Mouse (Mus musculus) kidney, adult 2 months (tissue): Measurements from ENCODE around the gene Sp7. TPM values are rescaled to one million over a fixed set of nuclear protein-coding genes. Genes with fewer than 3 reads are reported as not detected.
A peak's percentile ranks its signal among the peaks of the same experiment; 100 is the strongest.

Experiments
- DNase-seq: peaks from one replicate; pipeline ENCODE4 v3.0.0; 2021
- H3K27ac ChIP-seq: fragments of 200-500 bp; 2 replicates; pipeline ENCODE4 v1.5.1; 2012; ENCODE audit warnings: low read depth, low read length, control low read depth, inconsistent platforms; ENCODE audit not compliant: insufficient read depth
- H3K27me3 ChIP-seq: fragments of 200-500 bp; replicated peaks from 2 replicates; pipeline ENCODE4 v1.6.1; 2012; ENCODE audit warnings: mild to moderate bottlenecking, moderate library complexity, low read length, inconsistent platforms; ENCODE audit not compliant: control insufficient read depth, insufficient read depth
- H3K36me3 ChIP-seq: fragments of 200-500 bp; 2 replicates; pipeline ENCODE4 v1.6.1; 2012; ENCODE audit warnings: mild to moderate bottlenecking, moderate library complexity, low read length, inconsistent platforms; ENCODE audit not compliant: control insufficient read depth, insufficient read depth
- H3K4me1 ChIP-seq: fragments of 200-500 bp; 2 replicates; pipeline ENCODE4 v1.6.1; 2011; ENCODE audit warnings: low read length; ENCODE audit not compliant: control insufficient read depth, insufficient read depth
- H3K4me3 ChIP-seq: fragments of 200-500 bp; 2 replicates; pipeline ENCODE4 v1.5.1; 2011; ENCODE audit warnings: mild to moderate bottlenecking, low read depth, low read length, control low read depth; ENCODE audit not compliant: insufficient read depth
- CTCF ChIP-seq: fragments of 200-500 bp; conservative IDR thresholded peaks from 2 replicates; pipeline ENCODE4 v1.5.1; 2011; ENCODE audit warnings: low read depth, mild to moderate bottlenecking, control low read depth, low read length, moderate library complexity, mixed read lengths; ENCODE audit not compliant: insufficient read depth, insufficient read length
- POLR2A ChIP-seq: fragments of 200-500 bp; IDR thresholded peaks from one replicate; pipeline ENCODE4 v1.6.1; 2011; ENCODE audit warnings: low read depth, low read length, control low read depth
- WGBS: fragments of 180-500 bp; shearing (Covaris S2); methylation state at CpG from one replicate; pipeline ENCODE4 v1.1.7; 2018; 5-methylcytosine and 5-hydroxymethylcytosine counted together
- polyA plus RNA-seq: library from polyadenylated mRNA; depleted of rRNA; stranded (reverse); fragments of >200 nt; gene quantifications from 2 replicates; pipeline ENCODE4 v1.2.3, GENCODE M21; 2012; rRNA removed

Gene Sp7
- polyA plus RNA-seq, 1 experiment: 0.06 TPM

DNA sequence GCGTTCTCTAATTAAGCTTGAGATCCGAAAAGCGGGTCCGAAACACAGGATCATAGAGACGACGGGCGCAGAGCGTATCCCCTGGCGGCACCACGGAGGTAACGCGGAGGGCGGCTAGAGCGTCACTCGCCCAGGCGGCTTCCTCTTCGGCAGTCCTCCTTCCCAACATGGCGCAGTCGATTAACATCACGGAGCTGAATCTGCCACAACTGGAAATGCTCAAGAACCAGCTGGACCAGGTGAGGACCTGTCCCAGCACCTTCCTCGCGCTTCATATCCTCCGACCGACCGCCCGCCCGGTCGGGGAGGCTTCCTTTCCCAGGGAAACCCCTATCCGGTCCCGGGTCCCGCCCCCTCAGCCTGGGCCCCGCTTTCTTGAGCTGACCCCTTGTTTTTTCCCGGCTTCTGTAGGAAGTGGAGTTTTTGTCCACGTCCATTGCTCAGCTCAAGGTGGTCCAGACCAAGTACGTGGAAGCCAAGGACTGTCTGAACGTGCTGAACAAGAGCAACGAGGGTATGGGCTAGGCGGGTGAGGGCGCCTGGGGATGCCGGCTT is 40.9 kb downstream of the Sp7 start, which contains the start of gene Pfdn5:
Gene Pfdn5, plus strand, starts transcription at position 95 of the 555 bp plus-strand sequence.
- peak within 1 kb of the TSS; percentile 100 for H3K4me3 ChIP-seq
- no peaks in the 10 kb centered on the region for H3K27me3 ChIP-seq
- under 1% methylated on average over 40 of the region's 40 CpGs for WGBS
- peak within 1 kb of the TSS; percentile 97 for H3K27ac ChIP-seq
- no peaks in the 10 kb centered on the region for H3K36me3 ChIP-seq
- peak; percentile 91 for DNase-seq
- peaks cover 6% of the 10 kb centered on the region; the same call in 1 of the 2 replicates for H3K4me1 ChIP-seq
- TF ChIP-seq POLR2A (peak; percentile 15), CTCF (peak; percentile 50)

DNA sequence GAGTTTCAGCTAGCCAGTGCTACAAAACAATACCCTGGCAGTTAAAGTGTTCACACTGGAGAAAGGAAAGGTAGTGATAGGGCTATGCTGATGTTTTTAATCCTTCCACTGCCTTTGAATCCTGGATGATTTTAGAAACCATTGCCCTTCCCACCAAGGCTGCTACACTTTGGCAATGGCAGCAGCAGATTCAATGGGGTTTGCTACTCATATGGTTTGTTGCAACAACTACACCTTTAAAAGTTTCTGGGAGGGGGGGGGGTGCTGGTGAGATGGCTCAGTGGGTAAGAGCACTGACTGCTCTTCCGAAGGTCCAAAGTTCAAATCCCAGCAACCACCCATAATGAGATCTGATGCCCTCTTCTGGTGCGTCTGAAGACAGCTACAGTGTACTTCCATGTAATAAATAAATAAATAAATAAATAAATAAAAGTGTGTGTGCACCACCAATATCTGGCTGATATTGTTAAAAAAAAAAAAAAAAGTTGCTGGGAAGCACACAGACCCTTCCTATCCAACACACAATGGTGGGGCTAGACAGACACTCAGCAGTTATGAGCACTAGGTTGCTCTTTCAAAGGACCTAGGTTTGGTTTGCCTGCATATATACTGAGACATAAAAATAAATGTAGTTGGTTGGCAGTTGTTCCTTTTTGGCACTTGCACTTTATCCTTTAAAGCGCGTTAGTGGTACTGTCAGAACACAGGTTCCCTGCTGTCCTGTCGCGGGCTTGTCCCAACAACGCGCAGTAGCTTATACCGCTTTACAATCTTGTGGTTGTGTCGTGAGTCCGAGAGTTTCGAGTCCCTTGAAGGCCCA is 42.1 kb downstream of the Sp7 start:
- Histone ChIP-seq H3K4me3 (peak overlapping the region; percentile 22; the same call in 1 of the 2 replicates), H3K4me1 (peaks cover 6% of the 10 kb centered on the region; the same call in 1 of the 2 replicates), H3K36me3 (no peaks in the 10 kb centered on the region), H3K27ac (no peak overlapping the region), H3K27me3 (no peaks in the 10 kb centered on the region)
- WGBS: 77% methylated on average over 12 of the region's 12 CpGs
- DNase-seq: peak; percentile 69
- TF ChIP-seq CTCF (no peak), POLR2A (no peak)

DNA sequence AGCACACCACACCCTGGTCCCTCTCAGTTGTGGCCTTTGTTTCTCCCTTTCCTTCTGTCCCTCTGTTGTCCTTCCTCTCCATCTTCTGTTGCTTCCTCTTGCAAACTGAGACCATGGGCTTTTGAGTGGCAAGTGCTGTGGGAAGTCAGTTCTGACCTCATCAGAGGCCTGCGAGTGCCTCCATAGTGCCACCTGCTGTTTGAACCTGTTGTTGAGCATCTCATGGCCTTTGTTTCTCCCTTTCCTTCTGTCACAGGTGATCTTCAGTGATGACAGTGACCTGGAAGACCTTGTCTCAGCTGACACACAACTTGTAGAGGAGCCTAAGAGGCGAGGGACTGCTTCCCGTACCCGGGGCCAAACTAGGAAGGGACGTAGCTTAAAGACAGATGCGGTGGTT is 50.7 kb downstream of the Sp7 start:
- H3K4me3 ChIP-seq: no peak overlapping the region
- no peaks in the 10 kb centered on the region for H3K27me3 ChIP-seq
- WGBS: 80% methylated on average over 6 of the region's 6 CpGs
- H3K27ac ChIP-seq: no peak overlapping the region
- peak; percentile 75 for DNase-seq
- peak; percentile 94 for TF ChIP-seq CTCF
- TF ChIP-seq POLR2A: no peak
- no peaks in the 10 kb centered on the region for H3K36me3 ChIP-seq
- H3K4me1 ChIP-seq: no peaks in the 10 kb centered on the region

DNA sequence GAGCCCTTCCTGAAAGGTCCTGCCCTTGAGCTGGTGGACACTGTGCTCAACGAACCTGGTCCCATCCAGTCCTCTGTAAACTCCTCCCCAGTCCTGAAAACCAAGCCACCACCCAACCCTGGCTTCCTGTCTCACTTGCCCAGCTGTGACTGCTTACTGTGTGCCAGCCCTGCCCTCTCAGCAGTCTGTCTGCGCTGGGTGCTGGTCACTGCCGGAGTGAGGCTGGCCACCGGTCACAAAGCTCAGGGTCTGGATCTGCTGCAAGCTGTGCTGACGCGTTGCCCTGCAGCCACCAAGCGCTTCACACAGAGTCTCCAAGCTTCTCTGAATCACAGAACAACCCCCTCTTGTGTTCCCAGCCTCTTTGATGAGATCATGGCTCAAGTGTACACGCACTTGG is 51.7 kb downstream of the Sp7 start:
- Histone ChIP-seq H3K4me1 (no peaks in the 10 kb centered on the region), H3K36me3 (no peaks in the 10 kb centered on the region), H3K27ac (no peak overlapping the region), H3K4me3 (no peak overlapping the region), H3K27me3 (no peaks in the 10 kb centered on the region)
- TF ChIP-seq POLR2A: no peak
- no peak for TF ChIP-seq CTCF
- 85% methylated on average over 8 of the region's 8 CpGs for WGBS
- DNase-seq: peak; percentile 12

DNA sequence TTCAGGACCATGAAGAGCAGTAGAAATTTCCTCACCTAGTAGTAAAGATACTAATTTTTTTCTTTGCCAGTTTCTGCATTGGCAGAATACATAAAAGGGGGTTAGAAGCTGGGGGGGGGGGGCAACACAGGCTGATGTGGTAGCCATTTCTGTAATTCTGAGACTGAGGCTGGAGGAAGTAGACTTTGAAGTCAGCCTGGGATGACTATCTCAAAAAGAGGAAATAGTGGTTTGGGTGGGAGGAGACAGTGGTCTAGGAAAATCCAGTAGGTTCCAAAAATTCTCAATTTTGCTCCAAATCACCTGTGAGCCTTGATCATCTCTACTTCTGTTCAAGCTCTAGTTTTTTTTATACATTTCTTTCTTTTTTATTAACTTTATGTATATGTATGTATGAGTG is 55.5 kb downstream of the Sp7 start:
- H3K36me3 ChIP-seq: no peaks in the 10 kb centered on the region
- H3K4me1 ChIP-seq: no peaks in the 10 kb centered on the region
- no peak overlapping the region for H3K4me3 ChIP-seq
- TF ChIP-seq POLR2A (no peak), CTCF (no peak)
- no peaks in the 10 kb centered on the region for H3K27me3 ChIP-seq
- no peak for DNase-seq
- no peak overlapping the region for H3K27ac ChIP-seq

DNA sequence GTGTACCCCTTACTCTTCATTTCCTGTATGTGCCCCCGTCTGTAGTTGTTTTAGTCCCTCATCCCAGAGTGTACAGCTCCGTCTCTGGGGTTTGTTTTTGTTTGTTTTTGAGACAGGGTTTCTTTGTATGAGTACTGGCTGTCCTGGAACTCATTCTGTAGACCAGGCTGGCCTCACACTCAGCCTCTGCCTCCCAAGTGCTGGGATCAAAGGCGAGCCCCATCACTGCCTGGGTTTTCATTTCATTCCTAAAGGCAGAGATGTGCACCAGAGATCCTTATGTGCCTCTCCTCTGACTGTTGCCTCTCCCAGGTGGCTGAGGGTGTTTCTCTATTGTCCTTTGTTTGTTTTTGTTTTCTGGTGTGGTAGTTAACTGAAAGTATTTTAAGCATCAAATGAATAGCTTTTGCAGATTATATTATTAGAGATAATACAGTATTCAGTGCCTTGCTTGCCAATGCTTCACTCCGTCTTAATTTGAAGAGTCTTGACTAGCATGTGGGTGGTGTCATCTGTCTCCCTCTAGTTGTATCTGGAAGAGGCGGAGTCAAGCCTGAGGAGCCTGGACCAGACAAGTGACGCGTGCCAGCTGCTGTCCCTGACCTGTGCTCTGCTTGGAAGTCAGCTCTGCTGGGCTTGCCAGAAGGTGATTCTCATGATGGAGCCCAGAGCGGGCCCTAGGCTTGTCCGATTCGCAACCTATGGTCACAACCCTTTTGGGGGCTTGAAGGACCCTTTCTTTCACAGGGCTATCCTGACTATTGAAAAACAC is 56.7 kb downstream of the Sp7 start:
- TF ChIP-seq CTCF (no peak), POLR2A (no peak)
- DNase-seq: peak; percentile 69
- no peaks in the 10 kb centered on the region for H3K4me1 ChIP-seq
- no peaks in the 10 kb centered on the region for H3K36me3 ChIP-seq
- H3K4me3 ChIP-seq: no peak overlapping the region
- no peaks in the 10 kb centered on the region for H3K27me3 ChIP-seq
- 68% methylated on average over 10 of the region's 10 CpGs for WGBS
- H3K27ac ChIP-seq: no peak overlapping the region

DNA sequence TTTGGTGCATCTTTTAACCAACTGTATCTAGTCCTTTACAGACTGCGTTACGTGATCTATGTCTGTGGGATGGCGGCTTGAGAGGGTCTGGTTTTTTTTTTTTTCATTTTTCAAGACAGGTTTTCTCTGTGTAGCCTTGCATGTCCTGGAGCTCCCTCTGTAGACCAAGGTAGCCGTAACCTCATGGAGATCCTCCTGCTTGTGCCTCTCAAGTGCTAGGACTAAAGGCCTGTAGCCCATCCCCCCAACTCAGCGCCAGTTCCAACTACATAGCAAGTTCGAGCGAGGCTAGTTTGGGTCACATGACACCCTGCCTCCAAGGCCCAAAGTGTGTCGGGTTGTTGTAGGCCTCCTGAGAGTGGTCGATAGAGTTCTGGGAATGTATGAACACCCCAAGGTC is 58.3 kb downstream of the Sp7 start:
- Histone ChIP-seq H3K27me3 (no peaks in the 10 kb centered on the region), H3K36me3 (no peaks in the 10 kb centered on the region), H3K27ac (no peak overlapping the region), H3K4me3 (no peak overlapping the region), H3K4me1 (no peaks in the 10 kb centered on the region)
- 85% methylated on average over 9 of the region's 9 CpGs for WGBS
- TF ChIP-seq CTCF (no peak), POLR2A (no peak)
- no peak for DNase-seq

Other genes with a start within 250 kb of the Sp7 start
- gene Spryd3, start 230.9 kb downstream of the Sp7 start, polyA plus RNA-seq: 29.7 and 30.1 TPM in 2 replicates
- gene Igfbp6, start 222.8 kb downstream of the Sp7 start, polyA plus RNA-seq: 18.5 and 26.8 TPM in 2 replicates
- gene Soat2, start 216.7 kb downstream of the Sp7 start, polyA plus RNA-seq: 1.1 and 1.2 TPM in 2 replicates
- gene Zfp740, start 163.9 kb downstream of the Sp7 start, polyA plus RNA-seq: 29.1 and 30.3 TPM in 2 replicates
- 216 and 255 TPM in 2 replicates for gene Csad, start 162.5 kb downstream of the Sp7 start, polyA plus RNA-seq
- 2.7 and 11.1 TPM in 2 replicates for gene Itgb7, start 135.2 kb downstream of the Sp7 start, polyA plus RNA-seq
- gene Rarg, start 109.7 kb downstream of the Sp7 start, polyA plus RNA-seq: 21.2 and 25.6 TPM in 2 replicates
- gene Gm9918, start 96.6 kb downstream of the Sp7 start, polyA plus RNA-seq: 0.41 TPM in 2 replicates
- 66.5 and 72.1 TPM in 2 replicates for gene Mfsd5, start 87.7 kb downstream of the Sp7 start, polyA plus RNA-seq
- 0.45 and 0.53 TPM in 2 replicates for gene Espl1, start 70.9 kb downstream of the Sp7 start, polyA plus RNA-seq
- 141 and 206 TPM in 2 replicates for gene Pfdn5, start 41.1 kb downstream of the Sp7 start, polyA plus RNA-seq
- 70.0 and 72.6 TPM in 2 replicates for gene Myg1, start 35.5 kb downstream of the Sp7 start, polyA plus RNA-seq
- 31.1 and 38.1 TPM in 2 replicates for gene Aaas, start 16.4 kb downstream of the Sp7 start, polyA plus RNA-seq
- 15.7 and 17.6 TPM in 2 replicates for gene Sp1, start 39.0 kb upstream of the Sp7 start, polyA plus RNA-seq
- gene Amhr2, start 78.2 kb upstream of the Sp7 start, polyA plus RNA-seq: 0.67 and 1.4 TPM in 2 replicates
- 181 and 204 TPM in 2 replicates for gene Prr13, start 91.8 kb upstream of the Sp7 start, polyA plus RNA-seq
- 572 and 616 TPM in 2 replicates for gene Pcbp2, start 103.4 kb upstream of the Sp7 start, polyA plus RNA-seq
- gene Gm10337, start 136.5 kb upstream of the Sp7 start, polyA plus RNA-seq: not detected in 2 replicates
- 7.7 and 9.0 TPM in 2 replicates for gene Map3k12, start 149.9 kb upstream of the Sp7 start, polyA plus RNA-seq
- 54.9 and 62.1 TPM in 2 replicates for gene Tarbp2, start 151.0 kb upstream of the Sp7 start, polyA plus RNA-seq
- 3.4 and 5.6 TPM in 2 replicates for gene Npff, start 157.8 kb upstream of the Sp7 start, polyA plus RNA-seq